Mouse (Mus musculus) heart, embryonic 10.5 days (tissue): ENCODE measurements around the gene H2-DMb1. TPM values are rescaled to one million over a fixed set of nuclear protein-coding genes. Genes with fewer than 3 reads are reported as not detected.
A peak's percentile ranks its signal among the peaks of the same experiment; 100 is the strongest.
"Not testable (repeated sequence)": the region's sequence is repeated elsewhere in the genome, so short reads cannot be mapped to it uniquely, and the experiment has no call there.

ENCODE experiments used
- DNase-seq: peaks from one replicate; pipeline ENCODE4 v3.0.0-alpha.2; 2017; ENCODE audit warnings: low spot score
- H3K27ac ChIP-seq: fragments of 300-500 bp; sonication (generic); 2 replicates; pipeline ENCODE4 v1.5.1; 2016; ENCODE audit warnings: mild to moderate bottlenecking
- H3K27me3 ChIP-seq: fragments of 300-500 bp; sonication (generic); 2 replicates; pipeline ENCODE4 v1.6.1; 2016; ENCODE audit warnings: mild to moderate bottlenecking; ENCODE audit not compliant: poor library complexity, insufficient read depth, severe bottlenecking
- H3K36me3 ChIP-seq: fragments of 300-500 bp; sonication (generic); 2 replicates; pipeline ENCODE4 v1.6.1; 2016; ENCODE audit warnings: mild to moderate bottlenecking, moderate library complexity
- H3K4me1 ChIP-seq: fragments of 300-500 bp; sonication (generic); 2 replicates; pipeline ENCODE4 v1.6.1; 2016; ENCODE audit warnings: mild to moderate bottlenecking
- H3K4me3 ChIP-seq: fragments of 300-500 bp; sonication (generic); 2 replicates; pipeline ENCODE4 v1.5.1; 2016; ENCODE audit warnings: mild to moderate bottlenecking, moderate library complexity
- H3K9me3 ChIP-seq: fragments of 300-500 bp; sonication (generic); 2 replicates; pipeline ENCODE4 v1.6.1; 2016; ENCODE audit warnings: mild to moderate bottlenecking, moderate library complexity
- WGBS: fragments of 180-500 bp; shearing (Covaris S2); methylation state at CpG from one replicate; pipeline ENCODE4 v1.1.7; 2016; 5-methylcytosine and 5-hydroxymethylcytosine counted together
- polyA plus RNA-seq: library from polyadenylated mRNA; unstranded; fragments of >200 nt; fragmentation: Nextera tagmentation; extraction: Ambion mirVana; gene quantifications from 2 replicates; pipeline ENCODE4 v1.2.1, GENCODE M21; 2016

H2-DMb1 gene
- polyA plus RNA-seq, 1 experiment from 2014 or later = 0.29 TPM

- DNase-seq = no peak
- peaks cover 21% of the 10 kb centered on the region for H3K4me1 ChIP-seq
- H3K36me3 ChIP-seq = no peaks in the 10 kb centered on the region
- no peak overlapping the region for H3K27ac ChIP-seq
- no peaks in the 10 kb centered on the region for H3K9me3 ChIP-seq
- WGBS = 55% methylated on average over 4 of the region's 4 CpGs
- peaks cover 68% of the 10 kb centered on the region for H3K27me3 ChIP-seq
- no peak overlapping the region for H3K4me3 ChIP-seq
Observed at GRCm38 (mm10) chr17:34141448-34141847, 11.4 kb upstream of the H2-DMb1 start.

GRCm38 (mm10) chr17:34142456-34143010 is 10.3 kb upstream of the H2-DMb1 start:
- Histone ChIP-seq H3K36me3 (no peaks in the 10 kb centered on the region), H3K27me3 (peaks cover 58% of the 10 kb centered on the region), H3K27ac (no peak overlapping the region), H3K4me1 (peaks cover 21% of the 10 kb centered on the region), H3K4me3 (no peak overlapping the region), H3K9me3 (no peaks in the 10 kb centered on the region)
- DNase-seq = no peak
- WGBS = 77% methylated on average over 7 of the region's 7 CpGs

- Histone ChIP-seq H3K27ac (no peak within 1 kb of the TSS), H3K9me3 (no peaks in the 10 kb centered on the region), H3K27me3 (peaks cover 53% of the 10 kb centered on the region), H3K4me3 (no peak within 1 kb of the TSS), H3K4me1 (peaks cover 21% of the 10 kb centered on the region), H3K36me3 (no peaks in the 10 kb centered on the region)
- 41% methylated on average over 7 of the region's 7 CpGs for WGBS
- DNase-seq = no peak
Observed at GRCm38 (mm10) chr17:34143033-34143432, 9.8 kb upstream of the H2-DMb1 start, which contains the start of gene H2-DMb2. H2-DMb2 (plus strand) TSS chr17:34143307.

- Histone ChIP-seq H3K4me1 (peaks cover 21% of the 10 kb centered on the region), H3K27me3 (peaks cover 48% of the 10 kb centered on the region), H3K4me3 (no peak overlapping the region), H3K9me3 (no peaks in the 10 kb centered on the region), H3K27ac (no peak overlapping the region), H3K36me3 (no peaks in the 10 kb centered on the region)
- 71% methylated on average over 5 of the region's 5 CpGs for WGBS
- DNase-seq = no peak
Observed at GRCm38 (mm10) chr17:34143461-34143860, 9.4 kb upstream of the H2-DMb1 start.

- H3K9me3 ChIP-seq, H3K4me3 ChIP-seq, H3K36me3 ChIP-seq, DNase-seq, H3K27ac ChIP-seq: not testable (repeated sequence)
- Histone ChIP-seq H3K4me1 (peaks cover 18% of the 10 kb centered on the region), H3K27me3 (peaks cover 41% of the 10 kb centered on the region)
- 90% methylated on average over 4 of the region's 4 CpGs for WGBS
Observed at GRCm38 (mm10) chr17:34144221-34144620, 8.7 kb upstream of the H2-DMb1 start.

- Histone ChIP-seq H3K27ac (no peak overlapping the region), H3K4me3 (no peak overlapping the region), H3K36me3 (no peaks in the 10 kb centered on the region), H3K9me3 (no peaks in the 10 kb centered on the region), H3K27me3 (peaks cover 35% of the 10 kb centered on the region), H3K4me1 (peaks cover 11% of the 10 kb centered on the region)
- DNase-seq = no peak
- WGBS = 70% methylated on average over 3 of the region's 3 CpGs
Observed at GRCm38 (mm10) chr17:34144960-34145371, 7.9 kb upstream of the H2-DMb1 start.

- no peaks in the 10 kb centered on the region for H3K36me3 ChIP-seq
- no peaks in the 10 kb centered on the region for H3K9me3 ChIP-seq
- no peak for DNase-seq
- no peak overlapping the region for H3K4me3 ChIP-seq
- 49% methylated on average over 5 of the region's 5 CpGs for WGBS
- peaks cover 10% of the 10 kb centered on the region; the same call in 1 of the 2 replicates for H3K27me3 ChIP-seq
- H3K4me1 ChIP-seq = no peaks in the 10 kb centered on the region
- H3K27ac ChIP-seq = no peak overlapping the region
Observed at GRCm38 (mm10) chr17:34155534-34155933, 2.7 kb downstream of the H2-DMb1 start.

- no peaks in the 10 kb centered on the region for H3K9me3 ChIP-seq
- H3K4me1 ChIP-seq = no peaks in the 10 kb centered on the region
- H3K27ac ChIP-seq = no peak overlapping the region
- DNase-seq = no peak
- no peaks in the 10 kb centered on the region; the same call in 1 of the 2 replicates for H3K27me3 ChIP-seq
- H3K4me3 ChIP-seq = no peak overlapping the region
- H3K36me3 ChIP-seq = no peaks in the 10 kb centered on the region
- 42% methylated on average over 9 of the region's 9 CpGs for WGBS
Observed at GRCm38 (mm10) chr17:34164202-34164895, 11.5 kb downstream of the H2-DMb1 start.

- no peak overlapping the region for H3K4me3 ChIP-seq
- DNase-seq = no peak
- H3K36me3 ChIP-seq = no peaks in the 10 kb centered on the region
- H3K27ac ChIP-seq = no peak overlapping the region
- no peaks in the 10 kb centered on the region for H3K4me1 ChIP-seq
- WGBS = 62% methylated on average over 6 of the region's 6 CpGs
- H3K9me3 ChIP-seq = no peaks in the 10 kb centered on the region
- no peaks in the 10 kb centered on the region for H3K27me3 ChIP-seq
Observed at GRCm38 (mm10) chr17:34165033-34165730, 12.3 kb downstream of the H2-DMb1 start.

- no peak overlapping the region for H3K4me3 ChIP-seq
- 0 out of 2 replicates have a peak, but pooled peaks cover 2% of the 10 kb centered on the region for H3K9me3 ChIP-seq
- no peaks in the 10 kb centered on the region for H3K4me1 ChIP-seq
- DNase-seq = no peak
- 3% methylated on average over 2 of the region's 2 CpGs for WGBS
- H3K36me3 ChIP-seq = no peaks in the 10 kb centered on the region
- H3K27ac ChIP-seq = no peak overlapping the region
- 0 out of 2 replicates have a peak, but pooled peaks cover 4% of the 10 kb centered on the region for H3K27me3 ChIP-seq
Observed at GRCm38 (mm10) chr17:34169279-34169678, 16.4 kb downstream of the H2-DMb1 start.

- no peak overlapping the region for H3K27ac ChIP-seq
Observed at GRCm38 (mm10) chr17:34170487-34170876, 17.6 kb downstream of the H2-DMb1 start.

GRCm38 (mm10) chr17:34170877-34171498 is 18.1 kb downstream of the H2-DMb1 start:
- H3K27ac ChIP-seq = no peak overlapping the region
- DNase-seq = peak; percentile 78
- 39% methylated on average over 13 of the region's 13 CpGs for WGBS
- H3K4me3 ChIP-seq = no peak overlapping the region
- H3K9me3 ChIP-seq = 0 out of 2 replicates have a peak, but pooled peaks cover 2% of the 10 kb centered on the region
- H3K4me1 ChIP-seq = no peaks in the 10 kb centered on the region
- H3K36me3 ChIP-seq = no peaks in the 10 kb centered on the region
- 0 out of 2 replicates have a peak, but pooled peaks cover 4% of the 10 kb centered on the region for H3K27me3 ChIP-seq

More at GRCm38 (mm10) chr17:34170487-34170876, 17.6 kb downstream of the H2-DMb1 start:
- H3K4me1 ChIP-seq = no peaks in the 10 kb centered on the region
- DNase-seq = no peak
- H3K4me3 ChIP-seq = no peak overlapping the region
- H3K27me3 ChIP-seq = 0 out of 2 replicates have a peak, but pooled peaks cover 4% of the 10 kb centered on the region
- H3K36me3 ChIP-seq = no peaks in the 10 kb centered on the region
- H3K9me3 ChIP-seq = 0 out of 2 replicates have a peak, but pooled peaks cover 2% of the 10 kb centered on the region
- WGBS = 17% methylated on average over 4 of the region's 4 CpGs
